Mouse (Mus musculus): Measurements from ENCODE around the gene Abhd12.

DNA sequence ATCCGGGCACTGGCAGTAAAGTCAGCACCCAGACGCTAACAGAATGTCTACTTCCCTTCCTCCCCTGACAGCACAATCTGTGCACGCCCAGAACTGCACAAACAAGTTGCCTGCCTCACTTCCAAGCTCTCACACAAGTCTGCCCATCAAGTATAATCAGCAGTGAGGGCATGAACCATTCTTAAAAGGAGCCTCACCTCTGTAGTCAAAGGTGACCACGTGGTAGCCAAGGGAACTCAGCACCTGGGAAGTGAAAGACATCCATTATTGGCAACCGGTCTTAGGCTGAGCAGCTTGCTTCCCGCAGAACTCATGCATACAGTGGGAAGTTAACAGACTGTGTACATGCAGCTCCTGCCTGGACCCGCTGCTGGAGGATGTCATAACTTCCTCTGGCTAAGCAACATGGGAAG, 62.5 kb downstream of the Abhd12 start:
- TF ChIP-seq EP300 (IDR thresholded peaks at IDR 0.05; ENCODE audit: low read depth) (no peak), CTCF (IDR thresholded peaks at IDR 0.05; ENCODE audit: low read depth) (no peak)
